Mouse (Mus musculus): ENCODE results near the gene Usp7. TPM values are rescaled to one million over a fixed set of nuclear protein-coding genes. Genes with fewer than 3 reads are reported as not detected.

The Usp7 gene
- polyA plus RNA-seq, 1 experiment, result 61.2 TPM

GRCm38 (mm10) chr16:8645546-8645945 lies 146.6 kb downstream of the Usp7 start:
- TF ChIP-seq POLR2A (IDR thresholded peaks at IDR 0.05; ENCODE audit: borderline replicate concordance, low read depth, low read length), result no peak
- TF ChIP-seq CTCF (IDR thresholded peaks at IDR 0.05; ENCODE audit: low read depth, low read length), result no peak

DNA sequence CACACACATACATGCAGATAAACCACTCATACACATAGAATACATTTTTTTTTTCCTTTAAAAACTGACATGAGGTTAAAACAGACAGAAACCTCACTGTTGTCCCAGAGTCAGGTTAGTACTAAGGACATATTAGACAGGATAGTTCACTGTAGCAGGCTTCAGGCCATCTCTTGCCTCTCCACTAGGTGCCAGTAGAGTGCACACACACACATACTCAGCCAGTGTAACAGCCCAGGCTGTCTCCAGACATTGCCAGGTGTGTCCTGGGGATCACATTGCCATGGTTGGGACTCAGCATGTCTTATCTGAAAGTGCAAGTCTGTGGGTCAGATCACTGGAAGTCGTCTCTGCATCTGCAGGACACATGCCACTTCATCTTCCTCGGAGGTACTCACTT lies 148.3 kb downstream of the Usp7 start:
- H3K4me1 ChIP-seq (ENCODE audit: control insufficient read depth, insufficient read depth, low read length), result peaks cover 2% of the 10 kb centered on the region; the same call in 1 of the 2 replicates
- peak; percentile 28; the same call in 1 of the 2 replicates for TF ChIP-seq CTCF (IDR thresholded peaks at IDR 0.05; ENCODE audit: low read depth, low read length)
- TF ChIP-seq POLR2A (IDR thresholded peaks at IDR 0.05; ENCODE audit: borderline replicate concordance, low read depth, low read length), result no peak
- H3K4me3 ChIP-seq (ENCODE audit: insufficient read depth, low read length), result no peak overlapping the region
- H3K27ac ChIP-seq (ENCODE audit: insufficient read depth, low read depth, low read length), result no peak overlapping the region

More at GRCm38 (mm10) chr16:8645546-8645945, 146.6 kb downstream of the Usp7 start:
- Histone ChIP-seq H3K27ac (ENCODE audit: insufficient read depth, low read depth, low read length) (no peak overlapping the region), H3K4me1 (ENCODE audit: control insufficient read depth, insufficient read depth, low read length) (no peaks in the 10 kb centered on the region), H3K4me3 (ENCODE audit: insufficient read depth, low read length) (no peak overlapping the region)

Other genes starting within 250 kb of the Usp7 start
- gene Pmm2, start 154.6 kb downstream of the Usp7 start, polyA plus RNA-seq (2012; ENCODE audit: insufficient read depth, insufficient read length, missing spikeins), result 58.2 and 59.0 TPM in 2 replicates
- gene Tmem186, start 154.6 kb downstream of the Usp7 start, polyA plus RNA-seq (2012; ENCODE audit: insufficient read depth, insufficient read length, missing spikeins), result 7.1 and 8.8 TPM in 2 replicates
- gene Carhsp1, start 120.2 kb downstream of the Usp7 start, polyA plus RNA-seq (2012; ENCODE audit: insufficient read depth, insufficient read length, missing spikeins), result 24.0 and 26.3 TPM in 2 replicates
- gene Gm5767, start 111.5 kb downstream of the Usp7 start, polyA plus RNA-seq (2012; ENCODE audit: insufficient read depth, insufficient read length, missing spikeins), result not detected in 2 replicates
- 49.7 and 54.4 TPM in 2 replicates for gene 1810013L24Rik, start 37.8 kb upstream of the Usp7 start, polyA plus RNA-seq (2012; ENCODE audit: insufficient read depth, insufficient read length, missing spikeins)